Mouse (Mus musculus): ENCODE data around the gene Nos1ap.

Nos1ap gene

DNA sequence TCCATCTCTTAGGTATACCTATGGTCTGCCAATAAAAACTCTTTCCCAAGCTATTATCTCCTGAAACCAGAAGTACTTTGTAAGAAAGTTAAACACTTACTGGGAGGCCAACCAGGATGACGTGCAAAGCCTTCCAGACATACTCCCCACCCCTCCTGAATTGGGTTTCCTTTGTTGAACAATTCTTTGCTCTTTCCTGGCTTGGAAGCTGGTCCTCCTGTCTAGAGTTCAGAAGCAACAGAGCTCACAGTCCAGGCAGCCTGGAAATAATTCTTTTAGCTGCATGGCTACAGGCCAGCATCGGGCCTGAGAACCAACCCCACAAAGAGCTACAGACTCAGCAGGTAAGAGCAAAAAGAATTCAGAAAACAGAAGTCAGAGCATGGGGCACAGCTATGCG, 243.4 kb downstream of the Nos1ap start:
- no peak for DNase-seq

DNA sequence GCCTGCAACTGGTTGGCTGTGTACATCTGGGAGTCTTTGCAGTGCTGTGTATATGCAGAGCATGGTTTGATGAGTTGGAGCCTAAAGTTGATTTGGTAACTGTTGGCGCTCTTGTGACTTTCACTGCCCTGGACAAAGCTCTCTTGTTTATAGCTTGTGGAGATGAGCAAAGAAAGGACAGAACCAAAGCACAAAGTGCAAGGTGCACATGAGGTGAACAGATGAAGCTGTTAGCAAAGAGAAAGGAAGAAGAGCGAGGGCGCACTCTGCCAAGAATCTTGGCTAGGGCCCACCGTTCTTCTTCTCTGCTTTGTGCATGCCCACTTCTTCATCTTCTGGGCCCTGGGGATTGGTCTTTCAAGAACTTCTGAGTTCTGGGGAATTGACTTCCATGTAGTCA, 245.8 kb downstream of the Nos1ap start:
- DNase-seq = no peak

DNA sequence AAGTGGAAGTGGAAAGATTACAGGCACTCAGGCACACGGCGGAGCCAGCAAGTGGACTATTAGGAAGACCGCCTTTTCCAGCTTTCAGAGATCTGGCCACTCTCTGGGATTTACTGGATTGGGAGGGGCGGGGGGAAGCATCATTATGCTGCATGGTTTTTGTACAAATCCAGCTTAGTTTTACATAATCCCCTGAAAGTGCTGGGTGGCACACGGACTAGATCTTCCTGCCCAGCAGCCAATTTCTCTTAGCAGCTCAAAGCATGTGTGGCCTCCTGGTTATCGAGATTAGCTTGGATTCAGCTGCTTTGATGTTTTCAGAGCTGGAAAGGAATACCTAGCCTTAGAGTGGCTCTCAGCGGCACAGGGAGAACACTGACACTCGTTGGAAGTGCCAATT, 246.6 kb downstream of the Nos1ap start:
- DNase-seq = no peak

DNA sequence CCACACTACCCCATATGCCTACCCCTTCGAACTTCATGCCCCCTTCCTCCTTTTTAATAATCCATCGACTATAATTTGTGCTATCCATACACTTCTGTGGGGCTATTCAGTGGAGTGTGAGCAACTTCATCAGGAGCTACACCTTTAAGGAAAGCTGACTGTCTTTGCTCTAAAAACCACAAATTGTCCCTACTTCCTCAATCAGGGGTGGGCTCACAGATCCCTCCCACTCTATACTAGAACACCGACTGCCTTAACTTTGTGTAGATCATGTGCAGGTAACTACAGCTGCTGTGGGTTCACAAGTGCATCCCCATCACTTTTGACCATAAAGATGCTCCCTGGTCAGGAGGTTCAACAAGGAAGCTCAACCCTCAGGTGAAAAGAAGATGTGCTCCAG, 249.7 kb downstream of the Nos1ap start:
- DNase-seq = no peak

DNA sequence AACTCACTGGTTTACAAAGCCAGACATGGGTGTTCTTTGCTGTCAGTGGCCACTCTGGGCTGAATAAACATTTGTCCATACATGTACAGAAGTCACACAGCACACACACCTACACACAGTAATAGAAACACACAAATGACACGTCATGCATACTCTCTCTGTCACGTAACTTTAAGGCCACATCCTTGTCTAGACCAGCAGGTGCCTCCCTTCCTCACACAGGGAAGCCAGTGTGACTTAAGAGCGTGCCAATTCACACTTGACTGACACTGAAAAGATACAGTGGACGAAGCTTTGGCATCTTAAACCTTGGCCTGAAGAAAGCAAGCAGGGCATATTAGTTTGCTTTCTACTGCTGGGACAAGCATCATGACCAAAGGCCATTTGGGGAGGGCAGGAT, 256.9 kb downstream of the Nos1ap start:
- DNase-seq = no peak

DNA sequence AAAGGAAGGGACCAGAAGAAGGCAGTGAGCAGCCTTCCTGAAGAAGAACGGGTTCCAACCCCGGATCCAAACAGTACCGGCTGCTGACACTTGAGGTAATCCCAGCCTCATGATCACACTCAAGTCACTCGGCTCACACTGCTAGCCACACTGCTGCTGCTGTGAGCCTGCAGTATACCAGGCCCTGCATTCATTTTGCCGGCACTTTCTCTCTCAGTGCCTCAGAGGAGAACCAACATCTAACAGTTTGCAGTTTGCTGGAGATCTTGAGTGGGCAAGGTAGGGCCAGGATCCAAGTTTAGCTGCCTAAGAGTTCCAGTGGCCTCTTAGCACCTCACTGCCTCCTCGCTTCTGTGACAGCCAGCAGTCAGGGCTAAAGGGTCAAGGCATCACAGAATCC, 257.7 kb downstream of the Nos1ap start:
- DNase-seq = no peak

DNA sequence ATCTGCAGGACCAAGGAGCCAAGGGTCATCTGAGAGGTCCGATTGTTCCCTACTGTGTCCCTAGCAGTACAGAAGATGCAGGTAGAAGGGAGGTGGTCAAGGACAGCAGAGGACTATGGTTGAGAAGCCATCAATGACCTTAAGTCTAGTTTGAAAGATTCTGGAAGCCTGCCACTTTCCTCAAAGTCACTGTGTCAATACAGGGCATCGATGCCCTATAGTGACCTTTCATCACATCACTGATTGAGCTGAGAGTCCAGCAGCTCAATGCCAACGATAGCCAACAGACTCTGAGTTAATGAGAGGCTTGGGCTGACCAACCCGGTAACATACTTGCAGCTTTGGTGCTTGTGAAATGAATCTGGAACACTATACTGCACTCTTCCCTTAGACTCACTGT, 264.4 kb downstream of the Nos1ap start:
- DNase-seq = no peak

DNA sequence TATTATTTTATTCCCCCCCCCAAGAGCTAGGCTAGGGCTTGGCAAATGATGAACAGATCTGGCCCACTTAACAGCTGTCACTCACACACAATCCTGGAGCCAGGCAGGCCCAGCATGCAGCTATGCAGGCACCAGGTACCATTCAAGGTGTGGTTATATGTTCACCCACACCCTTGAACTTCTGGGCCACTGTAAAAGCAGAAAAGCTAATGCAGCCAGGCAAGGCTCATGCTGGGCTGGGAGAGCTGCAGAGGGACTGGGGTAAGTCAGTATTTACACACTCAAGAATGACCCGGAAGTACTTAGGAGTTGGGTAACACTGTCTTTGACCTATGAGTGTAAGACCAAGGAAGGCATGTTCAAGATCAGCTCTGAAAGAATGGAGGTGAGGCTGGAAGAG, 265.3 kb downstream of the Nos1ap start:
- DNase-seq = no peak

DNA sequence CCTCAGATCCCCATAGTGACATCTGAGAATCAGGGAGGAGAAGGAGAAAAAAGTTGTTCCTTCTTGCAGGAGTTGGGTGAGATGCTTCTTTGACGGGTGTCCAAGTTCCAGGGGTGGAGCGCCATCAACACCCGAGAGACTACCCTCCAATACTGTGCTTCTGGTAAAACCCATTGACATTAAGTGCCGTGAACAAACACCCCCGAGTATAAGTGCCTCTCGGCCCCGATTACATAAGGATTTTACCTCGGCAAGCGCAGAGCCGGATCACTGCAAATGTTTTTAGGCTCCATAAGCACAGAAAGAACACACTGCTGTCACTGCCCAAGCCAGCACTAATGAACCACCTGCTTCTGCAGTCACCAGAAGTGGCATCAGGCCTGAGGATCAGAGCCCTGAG, 266.7 kb downstream of the Nos1ap start:
- DNase-seq = no peak

DNA sequence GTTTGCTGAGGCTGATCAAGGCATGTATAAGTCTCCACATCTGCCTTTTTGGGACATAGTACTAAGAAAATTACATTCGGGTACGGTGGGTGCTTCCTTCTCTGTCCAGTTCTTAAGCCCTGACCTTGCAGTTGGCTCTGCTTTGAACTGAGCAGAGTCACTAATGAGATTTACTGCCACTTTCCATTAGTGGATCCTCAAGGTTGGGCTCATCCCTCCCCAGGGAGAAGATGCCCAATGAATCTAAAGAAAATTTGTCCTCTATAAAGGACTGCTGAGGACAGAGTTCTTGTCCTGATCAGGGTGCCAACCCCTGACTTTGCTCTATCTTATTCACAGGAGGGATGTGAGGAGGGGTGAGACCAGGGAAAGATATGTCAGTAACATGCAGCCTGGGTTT, 267.6 kb downstream of the Nos1ap start:
- no peak for DNase-seq

DNA sequence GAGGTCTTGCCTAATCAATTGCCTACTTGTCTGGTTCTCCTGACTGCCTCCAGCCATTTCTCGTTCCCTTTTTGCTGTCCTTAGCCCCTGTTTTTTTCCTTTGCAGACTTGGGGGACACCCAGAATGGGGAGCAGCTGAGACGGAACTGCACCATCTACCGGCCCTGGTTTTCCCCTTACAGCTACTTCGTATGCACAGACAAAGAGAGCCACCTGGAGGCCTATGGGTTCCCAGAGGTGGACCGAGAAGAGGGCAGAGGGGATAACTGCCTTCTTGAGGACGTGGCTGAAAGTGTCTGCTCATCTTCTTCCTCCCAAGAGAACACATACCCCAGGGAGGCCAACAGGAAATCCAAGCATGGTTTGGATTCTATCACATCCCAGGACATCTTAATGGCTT, 278.2 kb downstream of the Nos1ap start:
- DNase-seq = no peak

DNA sequence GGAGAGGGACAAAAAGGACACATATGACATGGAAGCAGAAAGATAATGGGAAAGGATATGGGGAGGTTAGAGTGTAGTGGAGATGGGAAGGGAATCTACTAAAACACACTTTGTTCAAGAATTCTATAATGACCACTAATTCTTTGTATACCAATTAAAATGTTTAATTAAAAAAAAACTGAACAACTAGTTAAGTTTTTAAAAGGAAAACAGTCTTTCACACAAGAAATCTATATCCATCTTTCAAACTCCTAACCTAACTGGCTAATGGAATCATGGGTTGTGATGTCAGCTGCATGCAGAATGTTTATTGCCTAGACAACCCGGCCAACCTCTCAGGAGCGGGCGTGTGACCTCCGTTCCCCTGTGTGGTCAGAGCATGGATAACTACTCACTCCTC, 281.2 kb downstream of the Nos1ap start, which contains the start of gene Spata46:
Gene Spata46 (plus strand): TSS at position 301 of the 400 bp plus-strand sequence.
- DNase-seq = no peak

DNA sequence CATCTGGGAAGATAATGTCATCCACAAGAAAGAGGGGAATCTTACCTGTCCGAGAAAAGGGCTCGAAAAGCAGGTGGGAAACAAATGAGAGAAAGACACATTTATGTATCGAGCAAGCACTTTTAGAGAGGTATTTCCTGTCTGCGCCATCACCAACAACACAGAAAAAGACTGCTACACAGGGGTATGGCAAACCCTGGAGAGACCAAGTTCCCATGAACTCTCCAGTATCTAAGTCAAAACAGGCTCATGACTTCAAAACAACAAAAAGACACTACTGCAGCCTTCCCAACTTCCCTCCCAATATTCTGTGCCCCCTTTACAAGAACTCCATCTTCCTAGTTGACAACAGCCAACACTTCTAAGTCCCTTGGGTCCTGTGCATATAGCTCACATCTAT, 283.4 kb downstream of the Nos1ap start, which contains the start of gene Gm7694:
Gene Gm7694 (minus strand): TSS at position 101 of the 400 bp plus-strand sequence.
- DNase-seq = no peak

DNA sequence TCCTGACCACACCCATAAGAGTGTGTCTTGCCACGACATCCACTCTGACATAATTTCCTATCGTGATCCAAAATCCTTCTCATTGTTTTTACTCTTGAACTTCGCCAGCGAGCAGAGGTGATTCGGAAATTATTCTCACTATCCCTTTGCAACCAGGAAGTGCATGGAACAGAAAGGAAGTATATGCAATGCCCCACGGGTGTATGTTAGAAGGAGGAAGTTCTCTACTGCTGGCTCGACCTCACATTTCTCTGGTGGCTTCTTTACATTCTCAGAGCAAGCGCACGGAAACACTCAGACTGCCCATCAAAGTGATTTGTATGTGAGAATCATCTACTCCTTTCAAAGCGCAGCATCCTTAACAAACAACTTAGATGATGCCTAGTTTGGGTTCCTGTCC, 284.7 kb downstream of the Nos1ap start:
- DNase-seq = no peak

DNA sequence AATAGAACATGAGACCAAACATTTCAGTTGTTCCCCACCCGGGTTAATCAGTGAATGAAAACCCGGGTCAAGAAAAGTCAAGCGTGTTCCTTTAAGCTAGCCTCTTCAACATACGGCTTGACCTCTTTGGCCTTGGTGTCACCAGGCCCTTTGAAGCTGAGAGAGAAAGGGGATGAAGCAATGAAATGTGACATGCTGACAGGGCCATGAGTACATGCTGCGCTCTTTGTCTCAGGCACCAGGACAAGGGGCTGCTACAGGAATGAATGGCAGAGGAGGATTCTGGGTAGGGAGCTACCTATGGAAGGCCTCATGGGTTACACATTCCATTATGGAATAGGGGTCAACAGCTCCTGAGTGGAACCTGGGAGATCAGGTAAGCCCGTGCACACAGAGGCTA, 286.6 kb downstream of the Nos1ap start:
- no peak for DNase-seq

DNA sequence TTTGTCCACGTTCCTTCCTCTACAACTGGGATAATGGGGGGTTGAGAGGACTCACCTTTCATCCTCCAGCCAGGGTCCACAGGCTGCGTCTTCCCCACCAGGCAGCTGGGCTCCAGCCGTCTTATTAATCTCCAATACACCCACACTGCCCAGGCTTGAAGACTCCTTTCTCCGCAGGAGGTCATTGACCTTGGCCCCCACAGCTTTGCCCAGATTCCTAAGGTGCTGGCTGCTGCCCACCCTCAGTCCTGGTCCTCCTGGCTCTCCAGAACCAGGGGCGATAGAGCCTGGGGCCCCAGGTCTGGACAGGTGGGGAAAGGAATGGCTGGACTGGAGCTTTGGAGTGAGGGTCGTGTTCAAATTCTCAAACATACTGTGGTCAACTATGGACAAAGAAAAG, 287.2 kb downstream of the Nos1ap start:
- DNase-seq = no peak

DNA sequence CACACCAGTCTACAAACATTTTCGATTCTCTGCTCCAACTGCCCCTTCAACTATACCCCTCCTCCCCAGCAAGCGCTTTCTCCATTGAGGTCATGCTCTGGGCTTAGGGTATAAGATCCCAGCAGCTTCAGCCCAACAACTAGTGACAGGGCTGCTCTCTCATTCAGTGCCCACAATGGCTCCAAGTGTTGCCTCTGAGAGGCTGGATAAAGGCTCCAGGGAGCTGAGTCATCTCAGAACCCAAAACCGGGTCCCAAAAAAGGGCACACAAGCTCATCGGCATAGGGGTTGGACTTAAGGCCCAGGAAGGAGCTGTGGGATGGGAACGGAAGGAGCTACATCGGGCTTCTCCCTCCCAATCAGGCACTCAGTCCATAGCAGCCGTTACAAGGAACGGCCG, 288.0 kb downstream of the Nos1ap start:
- DNase-seq = no peak

DNA sequence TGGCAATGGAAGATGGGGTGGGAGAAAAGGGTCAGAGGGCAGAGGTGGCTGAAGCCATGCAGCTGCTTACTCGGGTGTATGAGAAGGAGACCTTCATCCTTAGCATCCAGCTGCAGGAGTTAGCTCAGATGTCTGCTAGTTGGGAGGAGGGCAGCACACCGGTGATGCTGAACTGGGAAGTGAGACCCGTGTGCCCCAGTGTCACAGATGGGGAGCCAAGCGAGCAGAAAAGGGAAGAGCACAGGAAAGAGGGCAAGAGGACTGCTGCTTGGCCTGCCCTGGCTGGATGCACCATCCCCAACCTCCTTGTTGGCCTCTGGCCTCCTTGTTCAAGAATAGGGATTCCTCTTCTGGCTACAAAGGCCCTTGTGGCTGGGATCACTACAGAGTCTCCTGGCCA, 290.2 kb downstream of the Nos1ap start:
- DNase-seq = no peak

DNA sequence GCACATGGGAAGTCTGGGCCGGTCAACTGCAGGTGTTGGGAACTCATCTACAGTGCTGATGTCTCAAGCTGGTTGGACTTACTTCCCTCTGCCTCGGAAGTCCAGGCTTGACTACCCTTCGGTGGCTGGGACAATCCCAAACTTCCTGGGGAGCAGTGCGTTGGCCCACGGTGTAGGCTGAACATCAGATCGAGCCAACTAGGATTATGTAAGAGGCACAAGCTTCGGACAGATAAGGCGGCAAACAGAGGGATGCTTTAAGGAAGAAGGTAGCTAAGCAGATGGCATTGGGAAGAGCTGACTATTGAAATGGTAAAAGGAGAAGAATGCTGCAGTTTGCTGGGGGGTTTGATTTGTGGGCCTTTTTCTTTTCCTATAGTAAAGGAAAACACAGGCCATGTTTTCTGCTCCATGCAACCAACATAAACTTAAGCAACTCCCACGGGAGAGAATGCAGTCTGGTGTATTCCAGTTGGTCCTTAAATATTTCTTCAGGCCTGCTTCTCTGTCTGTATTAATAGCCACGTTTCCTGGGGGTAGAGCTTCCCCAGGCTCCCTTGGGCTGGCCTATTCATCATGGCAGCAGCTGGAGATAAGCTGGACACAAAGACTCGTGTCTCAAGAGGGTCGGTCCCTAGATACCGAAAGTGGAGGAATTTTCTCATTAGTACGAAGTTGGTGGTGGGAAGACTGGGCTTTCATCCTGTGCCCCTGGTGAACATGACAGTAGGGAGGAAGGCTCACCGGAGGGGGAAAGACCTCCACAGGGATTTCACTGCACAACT, 294.7 kb downstream of the Nos1ap start:
- no peak for DNase-seq

DNA sequence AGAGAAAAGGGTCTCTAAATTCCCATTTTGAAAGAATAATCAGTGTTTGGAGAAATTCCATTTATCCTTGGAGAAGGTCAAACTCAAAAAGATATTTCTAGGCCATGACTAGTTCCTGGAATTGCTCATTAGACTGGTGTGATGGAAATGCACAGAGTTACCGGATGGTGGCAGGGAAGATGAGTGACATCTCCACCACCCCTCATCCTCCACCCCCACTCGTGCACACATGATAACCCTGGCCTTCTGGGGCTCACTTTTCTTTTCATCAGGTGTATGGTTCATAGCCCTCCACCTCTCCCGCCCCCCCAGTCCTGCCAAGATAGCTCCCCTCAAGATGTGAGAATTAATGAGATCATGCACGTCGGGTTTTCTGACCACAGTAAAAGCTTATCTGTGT, 296.4 kb downstream of the Nos1ap start:
- no peak for DNase-seq

DNA sequence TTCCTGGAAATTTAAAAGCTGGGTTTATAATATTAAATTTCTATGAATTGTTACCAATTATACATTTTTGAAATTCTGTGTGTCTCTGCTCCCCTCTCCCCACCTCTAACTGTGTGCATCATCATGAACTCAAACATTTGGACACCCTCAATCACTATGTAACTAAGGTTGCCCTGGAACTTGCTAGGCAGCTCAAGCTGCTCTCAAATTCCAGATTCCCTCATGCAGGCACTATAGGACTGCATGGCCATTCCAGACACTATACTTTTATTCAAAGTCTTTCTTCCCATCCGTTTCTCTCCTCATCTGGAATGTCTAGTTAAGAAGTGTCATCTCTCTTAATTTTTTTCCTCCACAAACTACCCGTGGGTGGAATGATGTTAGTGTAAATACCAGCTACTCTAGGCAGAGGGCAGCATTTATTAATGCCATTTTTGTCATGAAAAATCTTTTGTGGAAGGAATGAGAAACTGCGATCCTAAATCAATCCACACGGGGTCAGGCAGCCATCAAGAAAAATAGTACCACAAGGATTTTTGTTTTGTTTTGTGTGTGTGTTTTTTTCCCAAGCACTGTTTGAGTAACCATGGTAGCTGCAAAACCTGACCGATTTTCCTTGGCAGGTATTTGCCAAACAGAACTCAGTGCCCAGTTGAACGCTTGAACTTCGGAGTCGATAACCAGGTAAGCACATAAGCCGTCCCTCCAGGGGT, 297.3 kb downstream of the Nos1ap start:
- DNase-seq = no peak

DNA sequence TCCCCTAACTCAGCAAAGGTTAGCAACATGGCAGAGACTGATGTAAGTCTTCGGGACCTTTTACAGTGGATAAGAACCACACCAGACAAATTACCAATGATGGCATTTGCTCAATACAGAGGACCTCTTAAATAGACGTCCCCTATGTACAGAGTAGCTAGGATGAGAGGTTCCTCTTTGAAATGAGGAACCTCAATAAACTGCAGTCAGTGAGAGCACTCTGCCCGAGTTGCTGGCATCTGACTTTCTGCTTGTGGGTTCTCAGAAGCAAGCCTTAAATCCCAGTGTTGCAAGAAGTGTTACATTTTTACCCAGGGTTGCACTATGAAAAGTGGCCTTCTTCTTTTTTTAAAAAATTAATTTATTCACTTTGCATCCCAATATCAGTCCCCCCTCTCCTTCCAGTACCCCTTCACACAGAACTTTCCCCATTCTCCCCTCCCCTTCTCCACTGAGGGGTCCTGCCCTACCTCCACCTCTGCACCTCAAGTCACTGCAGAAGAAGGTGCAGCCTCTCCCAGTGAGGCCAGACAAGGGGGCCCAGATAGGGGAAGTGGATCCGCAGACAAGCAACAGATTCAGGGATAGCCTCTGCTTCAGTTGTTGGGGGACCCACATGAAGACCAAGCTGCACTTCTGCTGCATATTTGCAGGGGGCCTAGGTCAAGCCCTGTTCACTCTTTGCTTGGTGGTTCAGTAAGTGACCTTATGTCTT, 307.1 kb downstream of the Nos1ap start:
- DNase-seq = no peak

DNA sequence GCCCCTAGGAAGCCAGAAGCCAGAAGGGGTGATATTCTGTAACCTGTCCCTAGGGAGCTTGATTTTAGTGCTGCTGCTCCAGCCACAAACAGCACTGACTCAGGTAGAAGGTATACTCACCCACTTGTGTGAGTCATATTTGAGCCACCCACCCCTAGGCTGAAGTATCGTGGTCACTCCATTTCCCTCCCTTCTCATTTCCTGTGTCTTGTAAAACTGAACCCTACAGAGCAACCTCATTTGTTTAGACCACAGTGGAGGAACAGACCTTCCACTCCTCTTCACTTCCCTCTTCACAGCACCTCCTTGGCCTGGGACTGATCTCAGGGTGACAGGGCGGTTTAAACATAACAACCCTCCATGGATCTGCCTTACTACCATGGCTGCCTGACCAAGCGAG, 312.6 kb downstream of the Nos1ap start, which contains the start of gene Sh2d1b1:
Gene Sh2d1b1 (plus strand): TSS at position 305 of the 400 bp plus-strand sequence.
- no peak for DNase-seq

DNA sequence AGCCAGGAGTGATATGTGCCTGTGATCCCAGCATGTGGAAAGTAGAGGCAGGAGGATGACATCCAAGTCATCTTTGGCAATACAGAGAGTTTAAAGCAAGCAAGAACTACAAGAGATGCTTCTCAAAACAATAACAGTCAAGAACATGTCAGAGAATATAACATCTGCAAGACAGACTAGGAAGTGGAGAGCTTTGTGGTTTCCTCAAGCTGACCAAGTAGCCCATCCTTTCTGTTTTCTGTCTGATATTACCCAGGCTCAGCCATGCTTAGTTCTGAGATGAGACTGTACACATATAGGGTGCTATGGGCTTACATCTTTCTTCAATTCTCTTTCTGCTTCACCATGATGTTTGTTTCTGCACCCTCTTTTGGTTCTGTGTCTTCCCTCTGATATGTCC, 316.4 kb downstream of the Nos1ap start:
- DNase-seq = no peak

All from liver (tissue).